Mouse (Mus musculus) cortical plate, adult 2 months (tissue): ENCODE data around the gene Cox7b. TPM values are rescaled to one million over a fixed set of nuclear protein-coding genes. Genes with fewer than 3 reads are reported as not detected.
"Not testable (repeated sequence)": the region's sequence is repeated elsewhere in the genome, so short reads cannot be mapped to it uniquely, and the experiment has no call there.

Source experiments
- H3K27ac ChIP-seq: fragments of 200-500 bp; 2 replicates; pipeline ENCODE4 v1.5.1; 2012; ENCODE audit warnings: low read length, control low read depth, inconsistent platforms; ENCODE audit not compliant: insufficient read depth
- H3K4me1 ChIP-seq: fragments of 200-500 bp; 2 replicates; pipeline ENCODE4 v1.6.1; 2011; ENCODE audit warnings: low read length; ENCODE audit not compliant: control insufficient read depth, insufficient read depth
- H3K4me3 ChIP-seq: fragments of 200-500 bp; 2 replicates; pipeline ENCODE4 v1.5.1; 2011; ENCODE audit warnings: mild to moderate bottlenecking, low read length, control low read depth; ENCODE audit not compliant: insufficient read depth
- CTCF ChIP-seq: fragments of 200-500 bp; IDR thresholded peaks from 2 replicates; pipeline ENCODE4 v1.5.1; 2011; ENCODE audit warnings: mild to moderate bottlenecking, control low read depth, low read length; ENCODE audit not compliant: insufficient read depth; ENCODE audit errors: extremely low read depth
- POLR2A ChIP-seq: fragments of 200-500 bp; IDR thresholded peaks from 2 replicates; pipeline ENCODE4 v1.6.1; 2011; ENCODE audit warnings: mild to moderate bottlenecking, low read length, control low read depth; ENCODE audit not compliant: insufficient read depth; ENCODE audit errors: extremely low read depth
- polyA plus RNA-seq: library from polyadenylated mRNA; depleted of rRNA; stranded (reverse); fragments of >200 nt; gene quantifications from 2 replicates; pipeline ENCODE4 v1.2.3, GENCODE M21; 2012; rRNA removed

Gene Cox7b
- 394 and 420 TPM in 2 replicates for polyA plus RNA-seq

- Histone ChIP-seq H3K4me1 (no peaks in the 10 kb centered on the region; the same call in 1 of the 2 replicates), H3K4me3 (peak within 1 kb of the TSS; percentile 90), H3K27ac (no peak within 1 kb of the TSS)
- peak; percentile 64 for TF ChIP-seq POLR2A
- no peak for TF ChIP-seq CTCF
Measured at GRCm38 (mm10) chrX:106015571-106016322, at the start of gene Cox7b. Cox7b (plus strand) TSS chrX:106015700.

- no peak for TF ChIP-seq CTCF
- TF ChIP-seq POLR2A, result no peak
- no peak overlapping the region for H3K4me3 ChIP-seq
- no peak overlapping the region for H3K27ac ChIP-seq
- no peaks in the 10 kb centered on the region for H3K4me1 ChIP-seq
Measured at GRCm38 (mm10) chrX:106001605-106002004, 13.9 kb upstream of the Cox7b start.

GRCm38 (mm10) chrX:106010762-106011161 is 4.7 kb upstream of the Cox7b start:
- TF ChIP-seq CTCF (no peak), POLR2A (no peak)
- Histone ChIP-seq H3K27ac (no peak overlapping the region), H3K4me1 (no peaks in the 10 kb centered on the region; the same call in 1 of the 2 replicates), H3K4me3 (peak overlapping the region; percentile 81; the same call in 1 of the 2 replicates)

GRCm38 (mm10) chrX:106011465-106012159 is 3.9 kb upstream of the Cox7b start, which contains the start of gene Magt1:
Magt1 (minus strand) TSS chrX:106011906.
- TF ChIP-seq CTCF (no peak), POLR2A (peak; percentile 18; the same call in 1 of the 2 replicates)
- H3K27ac ChIP-seq, result peak within 1 kb of the TSS; percentile 89
- H3K4me3 ChIP-seq, result peak within 1 kb of the TSS; percentile 81
- H3K4me1 ChIP-seq, result no peaks in the 10 kb centered on the region; the same call in 1 of the 2 replicates

GRCm38 (mm10) chrX:106012559-106012958 is 2.9 kb upstream of the Cox7b start:
- Histone ChIP-seq H3K4me1 (no peaks in the 10 kb centered on the region; the same call in 1 of the 2 replicates), H3K27ac (0 out of 2 replicates have a peak overlapping the region, but pooled peaks have one; percentile 89)

GRCm38 (mm10) chrX:106013217-106013616 is 2.3 kb upstream of the Cox7b start:
- H3K27ac ChIP-seq, result no peak overlapping the region
- no peak overlapping the region for H3K4me3 ChIP-seq
- peak; percentile 24; the same call in 1 of the 2 replicates for TF ChIP-seq CTCF
- TF ChIP-seq POLR2A, result no peak
- H3K4me1 ChIP-seq, result no peaks in the 10 kb centered on the region; the same call in 1 of the 2 replicates

More at GRCm38 (mm10) chrX:106012559-106012958, 2.9 kb upstream of the Cox7b start:
- TF ChIP-seq CTCF, result no peak
- no peak for TF ChIP-seq POLR2A
- H3K4me3 ChIP-seq, result no peak overlapping the region

DNA sequence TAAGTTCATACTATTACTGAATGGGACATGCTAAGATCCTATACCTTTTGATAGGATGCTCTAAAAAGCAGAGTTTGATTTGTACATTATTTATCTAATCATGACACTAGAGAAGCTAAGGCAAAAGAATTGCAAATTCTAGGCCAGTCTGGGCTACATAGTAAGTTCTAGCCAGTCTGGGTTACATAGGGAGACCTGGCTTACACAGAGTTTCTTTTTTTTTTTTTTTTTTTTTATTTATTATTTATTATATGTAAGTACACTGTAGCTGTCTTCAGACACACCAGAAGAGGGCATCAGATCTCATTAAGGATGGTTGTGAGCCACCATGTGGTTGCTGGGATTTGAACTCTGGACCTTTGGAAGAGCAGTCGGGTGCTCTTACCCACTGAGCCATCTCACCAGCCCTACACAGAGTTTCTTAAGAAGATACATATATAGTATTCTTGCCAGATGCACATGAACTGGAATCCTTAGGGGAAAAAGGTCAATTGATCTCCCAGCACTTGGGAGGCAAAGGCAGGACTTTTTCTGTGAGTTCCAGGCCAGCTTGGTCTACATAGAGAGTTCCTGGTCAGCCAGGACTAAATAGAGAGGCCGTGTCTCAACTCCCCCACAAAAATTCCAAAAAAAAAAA is 641 bp upstream of the Cox7b start:
- H3K27ac ChIP-seq, H3K4me1 ChIP-seq, H3K4me3 ChIP-seq: not testable (repeated sequence)

DNA sequence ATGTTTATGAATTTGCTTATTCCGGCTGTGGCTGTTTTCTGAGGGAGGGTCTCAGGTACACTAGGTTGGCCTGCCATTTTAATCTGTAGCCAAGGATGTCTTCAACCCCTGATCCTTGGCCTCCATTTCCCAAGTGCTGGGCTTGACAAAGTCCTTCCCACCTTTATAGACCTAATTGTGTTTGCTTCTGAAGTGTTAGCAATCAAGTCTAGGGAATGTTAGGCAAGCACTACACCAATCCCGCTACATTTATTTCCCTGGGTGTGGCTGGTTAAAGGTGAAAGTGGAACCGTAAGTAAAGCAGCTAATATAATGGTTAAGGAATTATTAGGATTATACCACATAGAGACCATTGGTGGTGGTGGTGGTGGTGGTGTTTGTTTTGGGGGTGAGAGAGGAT is 1.6 kb downstream of the Cox7b start:
- no peak for TF ChIP-seq CTCF
- TF ChIP-seq POLR2A, result no peak
- H3K27ac ChIP-seq, result no peak overlapping the region
- H3K4me3 ChIP-seq, result peak overlapping the region; percentile 90; the same call in 1 of the 2 replicates
- H3K4me1 ChIP-seq, result no peaks in the 10 kb centered on the region; the same call in 1 of the 2 replicates

DNA sequence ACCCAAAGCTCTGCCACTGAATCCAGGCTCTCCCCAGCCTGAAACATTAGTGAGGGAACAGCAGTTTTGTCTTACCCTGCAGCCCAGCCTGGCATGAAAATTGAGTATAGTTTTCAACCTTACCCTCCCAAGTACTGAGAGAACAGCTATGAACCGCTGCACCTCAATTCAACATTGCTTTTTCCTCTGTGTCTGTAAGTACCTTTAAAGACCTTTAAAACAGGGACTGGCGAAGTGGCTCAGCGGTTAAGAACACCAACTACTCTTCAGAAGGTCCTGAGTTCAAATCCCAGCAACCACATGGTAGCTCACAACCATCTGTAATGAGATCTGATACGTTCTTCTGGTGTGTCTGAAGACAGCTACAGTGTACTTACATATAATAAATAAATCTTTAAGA is 2.0 kb downstream of the Cox7b start:
- Histone ChIP-seq H3K4me3 (no peak overlapping the region; the same call in 1 of the 2 replicates), H3K27ac (no peak overlapping the region), H3K4me1 (no peaks in the 10 kb centered on the region; the same call in 1 of the 2 replicates)
- no peak for TF ChIP-seq POLR2A
- TF ChIP-seq CTCF, result no peak
